Mouse (Mus musculus) olfactory bulb, adult 2 months (tissue): Measurements from ENCODE around the gene Hyal4.

Experiments used
- CTCF ChIP-seq: fragments of 200-500 bp; IDR thresholded peaks from 2 replicates; pipeline ENCODE4 v1.5.1; 2012; ENCODE audit warnings: low read depth, mild to moderate bottlenecking, low read length, moderate library complexity; ENCODE audit not compliant: insufficient read depth
- POLR2A ChIP-seq: fragments of 200-500 bp; IDR thresholded peaks from 2 replicates; pipeline ENCODE4 v1.6.1; 2012; ENCODE audit warnings: mild to moderate bottlenecking, low read depth, low read length, moderate library complexity; ENCODE audit not compliant: insufficient read depth

DNA sequence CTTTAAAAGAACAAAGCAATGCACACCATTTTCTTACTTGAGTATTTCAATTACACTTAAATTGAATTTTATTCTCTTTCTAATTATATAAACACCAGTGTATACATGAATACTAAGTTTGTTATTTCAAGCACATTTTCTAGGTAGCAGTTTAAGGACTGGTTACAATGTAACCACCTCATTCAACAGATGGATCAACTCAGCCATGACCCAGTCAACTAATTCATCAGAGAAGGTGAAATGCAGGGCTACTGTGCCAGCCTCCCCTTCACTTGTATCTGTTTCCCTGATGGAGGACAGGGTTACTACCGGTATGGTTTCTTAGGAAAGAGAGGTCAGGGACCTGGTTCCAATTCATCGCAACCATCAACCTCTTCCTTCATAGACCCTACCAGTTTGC lies 18.1 kb downstream of the Hyal4 start:
- no peak for TF ChIP-seq CTCF
- TF ChIP-seq POLR2A, result no peak
